Mouse (Mus musculus) left cerebral cortex, adult 2 months (tissue): ENCODE data around the gene Pex11a. TPM values are rescaled to one million over a fixed set of nuclear protein-coding genes. Genes with fewer than 3 reads are reported as not detected.

Experiments used
- DNase-seq, 2 experiments: peaks; one replicate each; pipeline ENCODE4 v3.0.0; 2021 to 2022; ENCODE audit warnings: low spot score in 2 of 2, mixed read lengths in 1 of 2; ENCODE audit errors: extremely low spot score in 1 of 2
- H3K27ac ChIP-seq: fragments of 200-600 bp; 2 replicates; pipeline ENCODE4 v1.8.1; 2022
- H3K4me3 ChIP-seq: fragments of 200-600 bp; 2 replicates; pipeline ENCODE4 v1.8.1; 2022
- CTCF ChIP-seq: fragments of 200-600 bp; IDR thresholded peaks from 2 replicates; pipeline ENCODE4 v1.8.1; 2022; ENCODE audit warnings: antibody characterized with exemption, mild to moderate bottlenecking, moderate library complexity
- intact Hi-C: fragments of 180-260 bp; cut with DNase I; formaldehyde crosslinking; loops from one replicate; pipeline ENCODE4 v1.15.1; 2025
- total RNA-seq, 2 experiments: library from RNA; stranded (reverse); gene quantifications; 2 replicates each; pipeline ENCODE4 v1.2.3; 2021

Gene Pex11a
- total RNA-seq, 2 experiments from 2014 or later: 10.1 to 11.5 TPM

DNA sequence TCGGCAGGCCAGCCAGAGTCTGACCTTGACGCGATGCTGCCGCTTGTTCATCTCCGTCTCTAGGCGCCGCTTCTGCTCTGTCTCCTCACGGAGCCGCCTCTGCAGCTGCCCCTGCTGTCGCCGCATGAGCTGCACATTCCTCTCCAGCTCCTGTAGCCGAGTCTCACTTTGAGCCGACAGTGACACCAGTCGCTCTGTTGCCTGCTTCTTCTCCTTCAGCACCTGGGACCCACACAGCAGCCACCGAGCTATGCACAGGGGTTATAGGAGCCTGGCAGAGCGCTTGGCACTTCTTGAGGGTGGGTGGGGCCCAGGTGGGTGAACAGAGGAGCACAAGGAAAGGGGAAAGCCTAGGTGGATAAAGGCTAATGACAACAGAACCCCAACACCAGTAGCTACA lies 40.2 kb downstream of the Pex11a start:
- DNase-seq: no peak
- no peak for TF ChIP-seq CTCF
- intact Hi-C loops: no loop called here
- Histone ChIP-seq H3K27ac (no peak overlapping the region), H3K4me3 (no peak overlapping the region)

DNA sequence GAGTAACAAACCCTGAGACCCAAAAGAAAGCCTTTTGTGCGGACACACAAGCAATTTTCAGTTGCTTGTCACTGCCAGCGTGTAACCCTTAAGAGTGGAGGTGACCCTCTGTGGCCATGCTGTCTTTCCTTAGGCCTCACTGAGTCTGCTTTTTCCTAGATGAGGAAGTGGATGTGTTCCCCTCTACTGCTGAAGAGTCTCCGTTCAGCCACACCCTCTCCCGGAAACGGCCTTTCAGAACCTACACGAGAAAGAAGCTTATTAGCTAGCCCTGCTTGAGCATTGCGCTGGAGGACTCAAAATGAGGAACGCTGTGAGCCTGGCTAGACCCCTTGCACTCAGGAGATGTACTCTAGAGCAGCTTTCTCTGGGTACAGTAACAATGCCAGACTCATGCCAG lies 46.4 kb downstream of the Pex11a start:
- TF ChIP-seq CTCF: no peak
- no peak for DNase-seq
- intact Hi-C loops: no loop called here
- H3K4me3 ChIP-seq: no peak overlapping the region
- H3K27ac ChIP-seq: no peak overlapping the region

Other genes with a start within 250 kb of the Pex11a start
- gene Rhcg, start 125.5 kb downstream of the Pex11a start, total RNA-seq: 1 to 10 TPM; 1.7 to 2.2 TPM
- gene Ticrr, start 82.9 kb downstream of the Pex11a start, total RNA-seq: under 1 TPM in 1 of 2 experiments, not detected in 1; 0.11 TPM
- 1 to 10 TPM; 1.4 to 1.7 TPM for gene Kif7, start 27.4 kb downstream of the Pex11a start, total RNA-seq
- gene Plin1, start 10.2 kb downstream of the Pex11a start, total RNA-seq: not detected
- gene Wdr93, start within 50 bp of the Pex11a start, total RNA-seq: under 1 TPM in 1 of 2 experiments, not detected in 1; 0.35 TPM
- under 1 TPM in 1 of 2 experiments, not detected in 1; 0.27 TPM for gene Mesp1, start 50.7 kb upstream of the Pex11a start, total RNA-seq
- 1 to 10 TPM in 1 of 2 experiments, under 1 TPM in 1; 0.87 to 1.8 TPM for gene Mesp2, start 67.6 kb upstream of the Pex11a start, total RNA-seq
- gene Anpep, start 117.9 kb upstream of the Pex11a start, total RNA-seq: 1 to 10 TPM; 2.9 to 7.0 TPM
- gene Ap3s2, start 177.5 kb upstream of the Pex11a start, total RNA-seq: 10 to 100 TPM; 37.5 to 46.0 TPM
- gene Arpin, start 192.2 kb upstream of the Pex11a start, total RNA-seq: 10 to 100 TPM in 1 of 2 experiments, 1 to 10 TPM in 1; 9.8 to 11.7 TPM